Mouse (Mus musculus) c-Kit-positive CD71-positive TER-119-negative erythroid progenitor cells, embryonic 14.5 days (primary cell): Measurements from ENCODE around the gene Cd27.
A peak's percentile ranks its signal among the peaks of the same experiment; 100 is the strongest.

Experiments used
- DNase-seq: peaks from one replicate; pipeline ENCODE4 v3.0.0-alpha.2; 2013; ENCODE audit warnings: low read depth

Gene Cd27

DNA sequence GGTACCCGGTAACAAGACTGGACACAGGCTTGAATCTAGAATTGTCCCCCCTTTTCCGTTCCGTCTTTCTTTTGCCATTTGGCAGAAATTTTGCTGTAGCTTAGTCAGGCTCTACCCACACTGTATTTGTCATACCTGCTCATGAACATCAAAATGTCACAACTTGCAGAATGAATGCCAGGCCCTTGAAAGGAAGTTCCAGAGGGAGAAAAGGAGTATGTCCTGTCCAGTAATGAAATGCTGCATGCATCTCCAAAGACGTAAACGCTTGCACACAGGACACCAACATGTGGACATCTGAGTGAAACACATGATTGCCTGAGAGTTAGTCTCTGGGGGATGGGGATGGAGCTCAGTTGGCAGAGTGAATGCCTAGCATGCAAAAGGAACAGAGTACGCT, 23.1 kb downstream of the Cd27 start:
- DNase-seq: no peak

- DNase-seq: no peak
Observed at GRCm38 (mm10) chr6:125213129-125213528, 23.7 kb downstream of the Cd27 start.

DNA sequence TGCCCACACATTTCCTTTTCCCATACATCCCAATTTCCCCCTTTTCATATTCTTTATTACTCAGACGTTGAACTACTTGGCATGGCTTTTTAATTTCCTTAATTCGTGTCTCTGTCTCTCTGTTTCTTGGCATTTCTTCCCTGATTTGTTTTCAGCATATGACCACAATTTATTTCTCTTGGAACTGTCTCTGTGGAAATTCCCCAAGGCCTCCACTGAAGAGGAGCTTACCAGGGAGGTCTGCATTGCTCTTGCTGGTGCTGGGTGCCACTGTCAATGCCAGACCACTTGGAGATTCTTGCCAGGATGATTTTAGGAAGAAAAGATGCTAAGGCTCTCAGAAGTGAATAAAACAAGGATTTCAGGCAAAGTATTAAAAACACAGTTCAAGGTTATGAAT, 24.2 kb downstream of the Cd27 start:
- no peak for DNase-seq

DNA sequence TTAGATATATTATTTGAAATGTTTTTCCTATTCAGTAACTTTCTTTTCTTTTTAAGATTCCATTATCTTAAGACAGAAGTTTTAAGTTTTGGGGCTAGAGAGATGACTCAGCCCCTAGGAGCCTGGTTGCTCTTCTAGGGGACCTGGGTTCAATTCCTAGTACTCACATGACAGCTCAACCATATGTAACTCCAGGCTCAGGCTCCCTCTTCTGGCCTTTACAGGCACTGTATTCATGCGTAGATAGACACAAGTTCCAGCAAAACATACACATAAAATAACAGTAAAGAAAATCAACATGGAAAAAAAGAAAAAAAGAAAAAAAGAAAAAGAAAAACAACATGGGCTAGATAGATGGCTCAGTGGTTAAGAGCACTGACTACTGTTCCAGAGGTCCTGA, 26.4 kb downstream of the Cd27 start:
- no peak for DNase-seq

- DNase-seq: no peak
Observed at GRCm38 (mm10) chr6:125197166-125197565, 39.6 kb downstream of the Cd27 start.

DNA sequence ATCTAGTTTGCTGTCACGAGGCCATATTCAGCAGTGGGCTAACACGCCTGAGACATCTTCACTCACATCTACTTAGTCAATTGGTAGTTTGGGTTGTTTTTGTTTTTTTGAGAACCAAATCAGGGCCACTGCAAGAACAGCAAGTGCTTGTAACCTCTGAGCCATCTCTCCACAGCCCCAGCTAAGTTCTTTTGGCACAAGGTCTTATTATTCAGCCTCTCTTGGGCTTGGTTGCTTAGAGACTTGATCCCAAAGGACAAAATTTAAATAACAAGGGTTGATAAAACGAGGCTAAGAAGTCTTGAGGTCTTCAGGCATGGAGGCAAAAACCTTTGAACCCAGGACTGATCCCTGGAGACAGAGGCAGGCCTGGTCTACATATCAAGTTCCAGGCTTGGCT, 40.5 kb downstream of the Cd27 start:
- no peak for DNase-seq

- no peak for DNase-seq
Observed at GRCm38 (mm10) chr6:125195541-125196075, 41.2 kb downstream of the Cd27 start.

DNA sequence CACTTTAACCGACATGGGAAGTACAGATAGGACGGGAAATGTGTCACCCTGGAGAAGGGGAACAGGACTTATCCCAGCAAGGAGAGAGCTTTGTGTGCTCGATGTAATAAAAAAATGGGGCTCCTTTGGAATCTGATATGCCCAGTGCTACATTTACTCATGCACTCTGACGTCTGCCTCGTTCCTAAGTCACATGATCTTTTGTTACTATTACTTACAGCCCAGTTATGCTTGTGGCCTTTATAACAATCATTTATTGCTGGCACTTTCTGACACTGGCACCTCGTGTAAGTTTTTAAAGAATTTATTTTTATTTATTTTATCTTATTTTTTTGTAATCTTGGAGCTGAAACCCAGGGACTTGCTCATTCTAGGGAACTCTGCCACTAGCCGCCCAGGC, 43.4 kb downstream of the Cd27 start:
- peak; percentile 34 for DNase-seq

DNA sequence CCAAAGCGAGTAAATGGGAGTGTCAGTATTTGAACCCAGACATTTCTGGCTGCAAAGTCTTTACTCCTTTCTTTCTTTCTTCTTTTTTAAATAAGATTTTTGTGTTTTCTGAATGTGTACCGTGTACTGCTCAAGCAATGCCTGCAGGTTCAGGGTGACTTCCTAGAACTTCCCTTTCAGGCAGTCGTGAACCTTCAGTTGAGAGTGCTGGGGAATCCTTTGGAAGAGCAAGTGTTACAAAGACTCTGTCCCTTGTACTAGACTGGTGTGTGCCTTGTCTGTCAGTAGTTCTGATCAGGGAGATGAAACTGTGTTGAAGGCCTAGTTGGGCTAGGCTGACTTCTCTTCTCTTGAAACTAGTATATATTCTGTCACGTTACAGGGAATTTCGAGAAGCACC, 44.0 kb downstream of the Cd27 start:
- DNase-seq: peak; percentile 29

GRCm38 (mm10) chr6:125192016-125192714, 44.6 kb downstream of the Cd27 start:
- peak; percentile 94 for DNase-seq

GRCm38 (mm10) chr6:125191332-125192015, 45.3 kb downstream of the Cd27 start, which contains the start of the genes Ncapd2 and Mrpl51:
Gene Ncapd2, minus strand, starts transcription at chr6:125191701.
Gene Mrpl51, plus strand, starts transcription at chr6:125191801.
- DNase-seq: peak; percentile 93

- DNase-seq: no peak
Observed at GRCm38 (mm10) chr6:125190816-125191215, 46.0 kb downstream of the Cd27 start.

DNA sequence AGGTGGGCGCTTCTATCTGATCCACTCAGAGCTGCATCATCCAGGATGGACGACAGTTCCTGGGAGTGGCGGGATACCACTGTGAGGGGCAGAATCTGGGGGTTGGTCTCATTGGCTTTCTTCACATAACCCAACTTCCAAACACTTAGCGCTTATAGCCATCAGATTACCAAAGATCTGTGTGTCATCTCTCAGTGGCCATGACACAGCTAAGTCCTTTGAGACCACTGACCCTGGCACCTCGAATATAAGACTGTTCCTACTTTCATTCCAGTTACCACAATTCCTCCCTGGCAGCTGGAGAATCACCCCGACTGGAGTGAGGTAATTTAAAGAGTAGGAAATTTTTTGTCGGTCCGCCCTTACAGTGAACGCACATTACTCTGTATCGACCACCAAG, 50.6 kb downstream of the Cd27 start:
- no peak for DNase-seq
